In genomic region chr2:74750731-74751250, GRCm38 (mm10) we compare ENCODE assay signal across 26 mouse cellular contexts. TPM values are rescaled to one million over a fixed set of nuclear protein-coding genes. Genes with fewer than 3 reads are reported as not detected.
DNase-seq lines count a peak whose midpoint lies in the region; ATAC-seq lines count a peak whose summit lies in the region.
"Had no signal": no experiment of that assay in that cellular context is flagged by ENCODE, and none has a peak within 500 bp of the region (broad histone marks: within the 10 kb centered on the region; RNA-seq: fewer than 3 reads in every experiment).

No protein-coding gene starts in this region.

- H3K4me2 ChIP-seq in hindbrain, embryonic 15.5 days = peak overlapping the region; percentile 64
- peak overlapping the region; percentile 81 for H3K4me2 ChIP-seq in neural tube, embryonic 11.5 days (ENCODE audit: low read depth)
- H3K4me2 ChIP-seq in intestine, embryonic 15.5 days (replicated peaks) = no peak overlapping the region

- 22% methylated on average over 5 of the region's 5 CpGs for WGBS in hindbrain, embryonic 15.5 days
- 41% methylated on average over 5 of the region's 5 CpGs for WGBS in neural tube, embryonic 11.5 days
- WGBS in intestine, embryonic 15.5 days = 44% methylated on average over 5 of the region's 5 CpGs

- H3K4me1 ChIP-seq in hindbrain, embryonic 15.5 days (replicated peaks) = peaks cover 32% of the 10 kb centered on the region
- H3K4me1 ChIP-seq in neural tube, embryonic 11.5 days (ENCODE audit: control insufficient read depth, insufficient read depth, low read length) = peaks cover 59% of the 10 kb centered on the region
- H3K4me1 ChIP-seq in intestine, embryonic 15.5 days (replicated peaks) = peaks cover 21% of the 10 kb centered on the region

- ATAC-seq in hindbrain, embryonic 15.5 days (ENCODE audit: low FRiP score, low read depth) = no peak
- ATAC-seq in neural tube, embryonic 11.5 days (ENCODE audit: insufficient read depth, low FRiP score, low TSS enrichment) = no peak
- ATAC-seq in intestine, embryonic 15.5 days = no peak
- ATAC-seq: forebrain, postnatal 0 days had no signal

- no peak overlapping the region for H3K9ac ChIP-seq in hindbrain, embryonic 15.5 days
- H3K9ac ChIP-seq in neural tube, embryonic 11.5 days (ENCODE audit: low read length) = peak overlapping the region; percentile 78
- H3K9ac ChIP-seq in intestine, embryonic 15.5 days = no peak overlapping the region
- H3K9ac ChIP-seq: forebrain, postnatal 0 days; heart, embryonic 15.5 days had no signal

- H3K27ac ChIP-seq in hindbrain, embryonic 15.5 days (replicated peaks) = peak overlapping the region; percentile 85
- peak overlapping the region; percentile 93 for H3K27ac ChIP-seq in neural tube, embryonic 11.5 days (ENCODE audit: low read depth, low read length)
- no peak overlapping the region for H3K27ac ChIP-seq in intestine, embryonic 15.5 days
- H3K27ac ChIP-seq: gastrocnemius, adult 2 months; heart, embryonic 15.5 days; midbrain, embryonic 12.5 days had no signal

- DNase-seq in embryo, embryonic 11 days = peak; percentile 5
- DNase-seq in embryo, embryonic 9.5 days (ENCODE audit: extremely low spot score) = peak; percentile 27
- no peak for DNase-seq in neural tube, embryonic 11.5 days (ENCODE audit: low spot score)
- no peak for DNase-seq in lung, postnatal 14 days
- no peak for DNase-seq in left cerebral cortex, postnatal 36 days (ENCODE audit: low spot score in 2 of 2)
- DNase-seq: cerebellum, adult 18-20 months; forebrain, postnatal 0 days; gastrocnemius, adult 2 months; heart, adult 11 months; kidney, adult 11 months; kidney, postnatal 14 days; left cerebral cortex, postnatal 4 days; lung, adult 2 months; lung, postnatal 36 days; right cerebral cortex, adult 18-20 months; thymus, postnatal 25 days had no signal

- H3K27me3 ChIP-seq in hindbrain, embryonic 15.5 days = peaks cover 37% of the 10 kb centered on the region
- no peaks in the 10 kb centered on the region for H3K27me3 ChIP-seq in neural tube, embryonic 11.5 days (ENCODE audit: control insufficient read depth, insufficient read depth, low read length)
- peaks cover 80% of the 10 kb centered on the region for H3K27me3 ChIP-seq in intestine, embryonic 15.5 days (replicated peaks)

- H3K9me3 ChIP-seq in hindbrain, embryonic 15.5 days = no peaks in the 10 kb centered on the region
- H3K9me3 ChIP-seq in neural tube, embryonic 11.5 days (ENCODE audit: control insufficient read depth, low read length) = no peaks in the 10 kb centered on the region
- no peaks in the 10 kb centered on the region for H3K9me3 ChIP-seq in intestine, embryonic 15.5 days
- H3K9me3 ChIP-seq: heart, embryonic 15.5 days; midbrain, embryonic 12.5 days had no signal

- peak overlapping the region; percentile 32; the same call in 1 of the 2 replicates for H3K4me3 ChIP-seq in hindbrain, embryonic 15.5 days
- H3K4me3 ChIP-seq in neural tube, embryonic 11.5 days (ENCODE audit: low read depth, low read length) = peak overlapping the region; percentile 63; the same call in 1 of the 2 replicates
- no peak overlapping the region for H3K4me3 ChIP-seq in intestine, embryonic 15.5 days (replicated peaks)

- H3K36me3 ChIP-seq in hindbrain, embryonic 15.5 days = no peaks in the 10 kb centered on the region
- H3K36me3 ChIP-seq in neural tube, embryonic 11.5 days (ENCODE audit: control insufficient read depth, insufficient read depth, low read length) = no peaks in the 10 kb centered on the region
- no peaks in the 10 kb centered on the region for H3K36me3 ChIP-seq in intestine, embryonic 15.5 days
- H3K36me3 ChIP-seq: heart, embryonic 15.5 days; midbrain, embryonic 12.5 days had no signal

- intact Hi-C loops in left cerebral cortex, postnatal 36 days (cut with DNase I) = no loop called here

RNA-seq across cellular contexts. Expression of gene Hoxd1, which starts 12.0 kb away (rescaled TPM):
- 1.2 and 2.4 TPM in 2 replicates for polyA plus RNA-seq in hindbrain, embryonic 15.5 days (2015; fragmentation: Nextera tagmentation; extraction: Ambion mirVana)
- 9.0 and 9.8 TPM in 2 replicates for polyA plus RNA-seq in neural tube, embryonic 11.5 days (2014; fragmentation: Nextera tagmentation; extraction: Ambion mirVana)
- 0.09 and 0.10 TPM in 2 replicates for polyA plus RNA-seq in intestine, embryonic 15.5 days (2015; fragmentation: Nextera tagmentation; extraction: Ambion mirVana)
- total RNA-seq in left cerebral cortex, postnatal 36 days (2021) = not detected
- total RNA-seq: adrenal gland, adult 18-20 months; forebrain, postnatal 0 days; gastrocnemius, adult 2 months; hematopoietic stem cell, adult 5-6 weeks; left cerebral cortex, adult 18-20 months; left cerebral cortex, postnatal 4 days had no signal
- polyA plus RNA-seq: forebrain, postnatal 0 days; heart, embryonic 15.5 days; lung, adult 2 months; small intestine, adult 2 months had no signal

RNA-seq across cellular contexts. Expression of gene Gm28230, which starts 24.3 kb away (rescaled TPM):
- 0.87 and 1.6 TPM in 2 replicates for polyA plus RNA-seq in hindbrain, embryonic 15.5 days (2015; fragmentation: Nextera tagmentation; extraction: Ambion mirVana)
- 3.9 and 5.5 TPM in 2 replicates for polyA plus RNA-seq in neural tube, embryonic 11.5 days (2014; fragmentation: Nextera tagmentation; extraction: Ambion mirVana)
- polyA plus RNA-seq in intestine, embryonic 15.5 days (2015; fragmentation: Nextera tagmentation; extraction: Ambion mirVana) = 0.55 and 0.73 TPM in 2 replicates
- total RNA-seq in left cerebral cortex, postnatal 36 days (2021) = not detected
- total RNA-seq: forebrain, postnatal 0 days; hematopoietic stem cell, adult 5-6 weeks; left cerebral cortex, adult 18-20 months; left cerebral cortex, postnatal 4 days had no signal
- polyA plus RNA-seq: embryonic facial prominence, embryonic 14.5 days; forebrain, postnatal 0 days; heart, embryonic 15.5 days; liver, embryonic 11.5 days; midbrain, embryonic 12.5 days had no signal

RNA-seq across cellular contexts. Expression of gene Hoxd4, which starts 39.1 kb away (rescaled TPM):
- polyA plus RNA-seq in hindbrain, embryonic 15.5 days (2015; fragmentation: Nextera tagmentation; extraction: Ambion mirVana) = 2.7 and 3.3 TPM in 2 replicates
- 9.2 and 11.2 TPM in 2 replicates for polyA plus RNA-seq in neural tube, embryonic 11.5 days (2014; fragmentation: Nextera tagmentation; extraction: Ambion mirVana)
- polyA plus RNA-seq in intestine, embryonic 15.5 days (2015; fragmentation: Nextera tagmentation; extraction: Ambion mirVana) = 1.2 and 1.6 TPM in 2 replicates
- not detected for total RNA-seq in left cerebral cortex, postnatal 36 days (2021)
- total RNA-seq: forebrain, postnatal 0 days; hematopoietic stem cell, adult 5-6 weeks; left cerebral cortex, adult 18-20 months; left cerebral cortex, postnatal 4 days had no signal
- polyA plus RNA-seq: forebrain, postnatal 0 days; midbrain, embryonic 12.5 days had no signal

RNA-seq across cellular contexts. Expression of gene Hoxd3, which starts 39.1 kb away (rescaled TPM):
- 49.4 and 51.8 TPM in 2 replicates for polyA plus RNA-seq in hindbrain, embryonic 15.5 days (2015; fragmentation: Nextera tagmentation; extraction: Ambion mirVana)
- 52.7 and 55.0 TPM in 2 replicates for polyA plus RNA-seq in neural tube, embryonic 11.5 days (2014; fragmentation: Nextera tagmentation; extraction: Ambion mirVana)
- polyA plus RNA-seq in intestine, embryonic 15.5 days (2015; fragmentation: Nextera tagmentation; extraction: Ambion mirVana) = 18.8 and 19.2 TPM in 2 replicates
- not detected for total RNA-seq in left cerebral cortex, postnatal 36 days (2021)
- total RNA-seq: forebrain, postnatal 0 days; gastrocnemius, adult 2 months; hematopoietic stem cell, adult 5-6 weeks; left cerebral cortex, adult 18-20 months; left cerebral cortex, postnatal 4 days had no signal
- polyA plus RNA-seq: forebrain, postnatal 0 days; midbrain, embryonic 12.5 days had no signal

RNA-seq across cellular contexts. Expression of gene Hoxd8, which starts 46.4 kb away (rescaled TPM):
- 0.73 and 1.3 TPM in 2 replicates for polyA plus RNA-seq in hindbrain, embryonic 15.5 days (2015; fragmentation: Nextera tagmentation; extraction: Ambion mirVana)
- polyA plus RNA-seq in neural tube, embryonic 11.5 days (2014; fragmentation: Nextera tagmentation; extraction: Ambion mirVana) = 21.3 and 23.1 TPM in 2 replicates
- 4.2 and 5.1 TPM in 2 replicates for polyA plus RNA-seq in intestine, embryonic 15.5 days (2015; fragmentation: Nextera tagmentation; extraction: Ambion mirVana)
- total RNA-seq in left cerebral cortex, postnatal 36 days (2021) = not detected
- total RNA-seq: hematopoietic stem cell, adult 5-6 weeks; left cerebral cortex, adult 18-20 months had no signal

Comparison
In these comparisons a context has a peak if more than half of its experiments do, and no peak if none do; other contexts are left out.
1. DNase-seq: peak in embryo, embryonic 11 days (single experiment) and embryo, embryonic 9.5 days (single experiment); none in neural tube, embryonic 11.5 days (single experiment), lung, postnatal 14 days (single experiment) and left cerebral cortex, postnatal 36 days (0 of 2).